Mouse (Mus musculus) thymus, adult 2 months (tissue): ENCODE data around the gene Prkg1. TPM values are rescaled to one million over a fixed set of nuclear protein-coding genes. Genes with fewer than 3 reads are reported as not detected.

Experiments used
- DNase-seq: peaks from one replicate; pipeline ENCODE4 v3.0.0; 2021
- H3K27ac ChIP-seq: fragments of 200-500 bp; 2 replicates; pipeline ENCODE4 v1.5.1; 2012; ENCODE audit warnings: low read length, control low read depth; ENCODE audit not compliant: control insufficient read depth, insufficient read depth
- H3K27me3 ChIP-seq: fragments of 200-500 bp; 2 replicates; pipeline ENCODE4 v1.6.1; 2012; ENCODE audit warnings: mild to moderate bottlenecking, low read length, moderate library complexity, mixed read lengths; ENCODE audit not compliant: control insufficient read depth, insufficient read depth
- H3K36me3 ChIP-seq: fragments of 200-500 bp; 2 replicates; pipeline ENCODE4 v1.6.1; 2012; ENCODE audit warnings: mild to moderate bottlenecking, low read length, moderate library complexity; ENCODE audit not compliant: control insufficient read depth, insufficient read depth
- H3K4me1 ChIP-seq: fragments of 200-500 bp; replicated peaks from 2 replicates; pipeline ENCODE4 v1.6.1; 2012; ENCODE audit warnings: low read length; ENCODE audit not compliant: control insufficient read depth, insufficient read depth
- H3K4me3 ChIP-seq: fragments of 200-500 bp; 2 replicates; pipeline ENCODE4 v1.5.1; 2012; ENCODE audit warnings: mild to moderate bottlenecking, low read length, control low read depth, moderate library complexity; ENCODE audit not compliant: control insufficient read depth, insufficient read depth
- CTCF ChIP-seq: fragments of 200-500 bp; IDR thresholded peaks from 2 replicates; pipeline ENCODE4 v1.5.1; 2012; ENCODE audit warnings: mild to moderate bottlenecking, control low read depth, low read length, moderate library complexity, borderline replicate concordance; ENCODE audit not compliant: control insufficient read depth, poor library complexity, insufficient read depth; ENCODE audit errors: extremely low read depth
- POLR2A ChIP-seq: fragments of 200-500 bp; IDR thresholded peaks from 2 replicates; pipeline ENCODE4 v1.6.1; 2012; ENCODE audit warnings: mild to moderate bottlenecking, low read length, control low read depth, moderate library complexity; ENCODE audit not compliant: control insufficient read depth, poor library complexity, insufficient read depth; ENCODE audit errors: extremely low read depth
- WGBS: fragments of 180-500 bp; shearing (Covaris S2); methylation state at CpG from one replicate; pipeline ENCODE4 v1.1.7; 2018; 5-methylcytosine and 5-hydroxymethylcytosine counted together
- polyA plus RNA-seq: library from polyadenylated mRNA; depleted of rRNA; stranded (reverse); fragments of >200 nt; gene quantifications from 2 replicates; pipeline ENCODE4 v1.2.3, GENCODE M21; 2012

Prkg1 gene
- polyA plus RNA-seq, 1 experiment, result 0.26 TPM

- no peaks in the 10 kb centered on the region for H3K4me1 ChIP-seq
- TF ChIP-seq CTCF (no peak), POLR2A (no peak)
- no peaks in the 10 kb centered on the region for H3K27me3 ChIP-seq
- H3K4me3 ChIP-seq, result no peak overlapping the region
- DNase-seq, result no peak
- WGBS, result 89% methylated on average over 5 of the region's 5 CpGs
- no peaks in the 10 kb centered on the region for H3K36me3 ChIP-seq
- no peak overlapping the region for H3K27ac ChIP-seq
Observed at GRCm38 (mm10) chr19:30642629-30643170, 1122.1 kb downstream of the Prkg1 start.

GRCm38 (mm10) chr19:30637471-30637870 lies 1127.4 kb downstream of the Prkg1 start:
- Histone ChIP-seq H3K4me3 (no peak overlapping the region), H3K27me3 (no peaks in the 10 kb centered on the region), H3K4me1 (no peaks in the 10 kb centered on the region), H3K27ac (no peak overlapping the region), H3K36me3 (no peaks in the 10 kb centered on the region)
- 93% methylated on average over 8 of the region's 8 CpGs for WGBS
- no peak for DNase-seq
- TF ChIP-seq CTCF, result no peak
- no peak for TF ChIP-seq POLR2A

GRCm38 (mm10) chr19:30631051-30631450 lies 1133.8 kb downstream of the Prkg1 start:
- TF ChIP-seq POLR2A (no peak), CTCF (no peak)
- Histone ChIP-seq H3K27ac (no peak overlapping the region), H3K4me3 (no peak overlapping the region), H3K4me1 (no peaks in the 10 kb centered on the region), H3K36me3 (no peaks in the 10 kb centered on the region), H3K27me3 (no peaks in the 10 kb centered on the region)
- DNase-seq, result no peak
- WGBS, result 84% methylated on average over 3 of the region's 3 CpGs

- H3K4me3 ChIP-seq, result no peak overlapping the region
- WGBS, result 93% methylated on average over 7 of the region's 7 CpGs
Observed at GRCm38 (mm10) chr19:30626036-30626435, 1138.8 kb downstream of the Prkg1 start.

GRCm38 (mm10) chr19:30625391-30625790 lies 1139.4 kb downstream of the Prkg1 start:
- TF ChIP-seq POLR2A, result no peak
- no peaks in the 10 kb centered on the region for H3K36me3 ChIP-seq
- DNase-seq, result no peak
- no peak overlapping the region for H3K4me3 ChIP-seq
- no peaks in the 10 kb centered on the region for H3K27me3 ChIP-seq
- H3K27ac ChIP-seq, result no peak overlapping the region
- no peaks in the 10 kb centered on the region for H3K4me1 ChIP-seq
- WGBS, result 81% methylated on average over 2 of the region's 2 CpGs

More at GRCm38 (mm10) chr19:30626036-30626435, 1138.8 kb downstream of the Prkg1 start:
- Histone ChIP-seq H3K36me3 (no peaks in the 10 kb centered on the region), H3K27me3 (no peaks in the 10 kb centered on the region), H3K27ac (no peak overlapping the region), H3K4me1 (no peaks in the 10 kb centered on the region)
- TF ChIP-seq POLR2A (no peak), CTCF (no peak)
- no peak for DNase-seq

- no peaks in the 10 kb centered on the region for H3K36me3 ChIP-seq
- no peaks in the 10 kb centered on the region for H3K27me3 ChIP-seq
- 90% methylated on average over 7 of the region's 7 CpGs for whole genome bisulfite sequencing
- no peak for TF ChIP-seq CTCF
- TF ChIP-seq POLR2A, result no peak
- no peak overlapping the region for H3K4me3 ChIP-seq
- no peaks in the 10 kb centered on the region for H3K4me1 ChIP-seq
- no peak overlapping the region for H3K27ac ChIP-seq
- no peak for DNase-seq
Observed at GRCm38 (mm10) chr19:30623620-30624019, 1141.2 kb downstream of the Prkg1 start.
